Mouse (Mus musculus) forebrain, embryonic 10.5 days (tissue): ENCODE measurements around the gene Galnt17. TPM values are rescaled to one million over a fixed set of nuclear protein-coding genes. Genes with fewer than 3 reads are reported as not detected.
A peak's percentile ranks its signal among the peaks of the same experiment; 100 is the strongest.

Source experiments
- DNase-seq: peaks from one replicate; pipeline ENCODE4 v3.0.0-alpha.2; 2017; ENCODE audit warnings: low spot score; ENCODE audit errors: extremely low spot score
- H3K27ac ChIP-seq: fragments of 300-500 bp; sonication (generic); 2 replicates; pipeline ENCODE4 v1.5.1; 2016; ENCODE audit warnings: mild to moderate bottlenecking
- H3K27me3 ChIP-seq: fragments of 300-500 bp; sonication (generic); 2 replicates; pipeline ENCODE4 v1.6.1; 2016; ENCODE audit warnings: mild to moderate bottlenecking; ENCODE audit not compliant: poor library complexity, severe bottlenecking
- H3K36me3 ChIP-seq: fragments of 300-500 bp; sonication (generic); replicated peaks from 2 replicates; pipeline ENCODE4 v1.6.1; 2016; ENCODE audit warnings: mild to moderate bottlenecking, moderate library complexity
- H3K4me1 ChIP-seq: fragments of 300-500 bp; sonication (generic); 2 replicates; pipeline ENCODE4 v1.6.1; 2016
- H3K4me3 ChIP-seq: fragments of 300-500 bp; sonication (generic); 2 replicates; pipeline ENCODE4 v1.5.1; 2016; ENCODE audit warnings: mild to moderate bottlenecking, moderate library complexity
- H3K9me3 ChIP-seq: fragments of 300-500 bp; sonication (generic); 2 replicates; pipeline ENCODE4 v1.6.1; 2016; ENCODE audit warnings: mild to moderate bottlenecking, moderate library complexity
- WGBS: fragments of 180-500 bp; shearing (Covaris S2); methylation state at CpG from one replicate; pipeline ENCODE4 v1.1.7; 2016; 5-methylcytosine and 5-hydroxymethylcytosine counted together
- polyA plus RNA-seq: library from polyadenylated mRNA; unstranded; fragments of >200 nt; fragmentation: Nextera tagmentation; extraction: Ambion mirVana; gene quantifications from 2 replicates; pipeline ENCODE4 v1.2.1, GENCODE M21; 2016

Gene Galnt17
- polyA plus RNA-seq, 1 experiment from 2014 or later: 0.98 TPM

- Histone ChIP-seq H3K27me3 (no peaks in the 10 kb centered on the region), H3K27ac (no peak overlapping the region), H3K4me1 (no peaks in the 10 kb centered on the region), H3K9me3 (no peaks in the 10 kb centered on the region), H3K4me3 (no peak overlapping the region), H3K36me3 (no peaks in the 10 kb centered on the region)
- no peak for DNase-seq
- 89% methylated on average over 2 of the region's 2 CpGs for WGBS
Observed at GRCm38 (mm10) chr5:131040441-131040840, 267.9 kb downstream of the Galnt17 start.

GRCm38 (mm10) chr5:131039611-131040313, 268.5 kb downstream of the Galnt17 start:
- no peaks in the 10 kb centered on the region for H3K4me1 ChIP-seq
- no peaks in the 10 kb centered on the region for H3K9me3 ChIP-seq
- H3K27ac ChIP-seq: no peak overlapping the region
- no peak overlapping the region for H3K4me3 ChIP-seq
- DNase-seq: no peak
- 86% methylated on average over 5 of the region's 5 CpGs for WGBS
- no peaks in the 10 kb centered on the region for H3K27me3 ChIP-seq
- H3K36me3 ChIP-seq: no peaks in the 10 kb centered on the region

- Histone ChIP-seq H3K4me3 (no peak overlapping the region), H3K4me1 (peaks cover 5% of the 10 kb centered on the region), H3K9me3 (no peaks in the 10 kb centered on the region), H3K27me3 (no peaks in the 10 kb centered on the region), H3K36me3 (no peaks in the 10 kb centered on the region), H3K27ac (no peak overlapping the region)
- 90% methylated on average over 3 of the region's 3 CpGs for WGBS
- DNase-seq: no peak
Observed at GRCm38 (mm10) chr5:131024506-131024905, 283.8 kb downstream of the Galnt17 start.

- Histone ChIP-seq H3K27ac (no peak overlapping the region), H3K27me3 (peaks cover 14% of the 10 kb centered on the region), H3K9me3 (no peaks in the 10 kb centered on the region), H3K36me3 (no peaks in the 10 kb centered on the region), H3K4me1 (peaks cover 16% of the 10 kb centered on the region), H3K4me3 (no peak overlapping the region)
- WGBS: 86% methylated on average over 18 of the region's 18 CpGs
- DNase-seq: no peak
Observed at GRCm38 (mm10) chr5:131022396-131022993, 285.8 kb downstream of the Galnt17 start.

- WGBS: 82% methylated on average over 5 of the region's 5 CpGs
- Histone ChIP-seq H3K9me3 (no peaks in the 10 kb centered on the region), H3K27ac (no peak overlapping the region), H3K36me3 (no peaks in the 10 kb centered on the region), H3K4me1 (peaks cover 20% of the 10 kb centered on the region), H3K4me3 (no peak overlapping the region), H3K27me3 (peaks cover 24% of the 10 kb centered on the region)
- DNase-seq: no peak
Observed at GRCm38 (mm10) chr5:131020936-131021335, 287.4 kb downstream of the Galnt17 start.

GRCm38 (mm10) chr5:131019346-131019965, 288.8 kb downstream of the Galnt17 start:
- no peak overlapping the region for H3K27ac ChIP-seq

GRCm38 (mm10) chr5:131016066-131016465, 292.2 kb downstream of the Galnt17 start:
- H3K27ac ChIP-seq: no peak overlapping the region
- H3K27me3 ChIP-seq: peaks cover 24% of the 10 kb centered on the region
- no peaks in the 10 kb centered on the region for H3K36me3 ChIP-seq
- no peak for DNase-seq
- 86% methylated on average over 4 of the region's 4 CpGs for WGBS
- no peaks in the 10 kb centered on the region for H3K9me3 ChIP-seq
- peaks cover 20% of the 10 kb centered on the region for H3K4me1 ChIP-seq
- H3K4me3 ChIP-seq: no peak overlapping the region

More at GRCm38 (mm10) chr5:131019346-131019965, 288.8 kb downstream of the Galnt17 start:
- Histone ChIP-seq H3K4me1 (peaks cover 20% of the 10 kb centered on the region), H3K4me3 (no peak overlapping the region), H3K27me3 (peaks cover 24% of the 10 kb centered on the region), H3K9me3 (no peaks in the 10 kb centered on the region), H3K36me3 (no peaks in the 10 kb centered on the region)
- 13% methylated on average over 9 of the region's 9 CpGs for WGBS
- no peak for DNase-seq

- H3K9me3 ChIP-seq: no peaks in the 10 kb centered on the region
- no peaks in the 10 kb centered on the region for H3K36me3 ChIP-seq
- H3K27me3 ChIP-seq: peaks cover 24% of the 10 kb centered on the region
- H3K4me1 ChIP-seq: peaks cover 20% of the 10 kb centered on the region
- DNase-seq: no peak
- WGBS: 83% methylated on average over 9 of the region's 9 CpGs
- H3K4me3 ChIP-seq: no peak overlapping the region
- H3K27ac ChIP-seq: no peak overlapping the region
Observed at GRCm38 (mm10) chr5:131015341-131015740, 293.0 kb downstream of the Galnt17 start.

- Histone ChIP-seq H3K9me3 (no peaks in the 10 kb centered on the region), H3K36me3 (no peaks in the 10 kb centered on the region), H3K27me3 (peaks cover 24% of the 10 kb centered on the region), H3K27ac (no peak overlapping the region), H3K4me3 (no peak overlapping the region), H3K4me1 (peaks cover 8% of the 10 kb centered on the region)
- 89% methylated on average over 7 of the region's 7 CpGs for WGBS
- no peak for DNase-seq
Observed at GRCm38 (mm10) chr5:131013816-131014215, 294.5 kb downstream of the Galnt17 start.

- peaks cover 17% of the 10 kb centered on the region for H3K27me3 ChIP-seq
- H3K4me1 ChIP-seq: peaks cover 6% of the 10 kb centered on the region; the same call in 1 of the 2 replicates
- no peak overlapping the region for H3K27ac ChIP-seq
- 81% methylated on average over 3 of the region's 3 CpGs for WGBS
- no peaks in the 10 kb centered on the region for H3K36me3 ChIP-seq
- H3K9me3 ChIP-seq: no peaks in the 10 kb centered on the region
- DNase-seq: no peak
- H3K4me3 ChIP-seq: no peak overlapping the region
Observed at GRCm38 (mm10) chr5:131013101-131013500, 295.2 kb downstream of the Galnt17 start.

GRCm38 (mm10) chr5:131009510-131009909, 298.8 kb downstream of the Galnt17 start:
- H3K27ac ChIP-seq: no peak overlapping the region
- H3K27me3 ChIP-seq: no peaks in the 10 kb centered on the region
- peak; percentile 32 for DNase-seq
- no peaks in the 10 kb centered on the region for H3K36me3 ChIP-seq
- WGBS: 60% methylated on average over 6 of the region's 6 CpGs
- H3K9me3 ChIP-seq: no peaks in the 10 kb centered on the region
- no peak overlapping the region for H3K4me3 ChIP-seq
- H3K4me1 ChIP-seq: no peaks in the 10 kb centered on the region

- Histone ChIP-seq H3K4me1 (no peaks in the 10 kb centered on the region), H3K9me3 (no peaks in the 10 kb centered on the region), H3K27ac (no peak overlapping the region), H3K4me3 (no peak overlapping the region), H3K36me3 (no peaks in the 10 kb centered on the region), H3K27me3 (no peaks in the 10 kb centered on the region)
- 94% methylated on average over 5 of the region's 5 CpGs for WGBS
- DNase-seq: no peak
Observed at GRCm38 (mm10) chr5:131008507-131008906, 299.8 kb downstream of the Galnt17 start.

- no peaks in the 10 kb centered on the region for H3K4me1 ChIP-seq
- peak; percentile 43 for DNase-seq
- no peak overlapping the region for H3K27ac ChIP-seq
- no peaks in the 10 kb centered on the region for H3K36me3 ChIP-seq
- no peaks in the 10 kb centered on the region for H3K27me3 ChIP-seq
- 77% methylated on average over 3 of the region's 3 CpGs for WGBS
- no peak overlapping the region for H3K4me3 ChIP-seq
- H3K9me3 ChIP-seq: no peaks in the 10 kb centered on the region
Observed at GRCm38 (mm10) chr5:131007871-131008505, 300.3 kb downstream of the Galnt17 start.
